28 mouse cellular contexts compared by ENCODE assay signal in the genomic region with DNA sequence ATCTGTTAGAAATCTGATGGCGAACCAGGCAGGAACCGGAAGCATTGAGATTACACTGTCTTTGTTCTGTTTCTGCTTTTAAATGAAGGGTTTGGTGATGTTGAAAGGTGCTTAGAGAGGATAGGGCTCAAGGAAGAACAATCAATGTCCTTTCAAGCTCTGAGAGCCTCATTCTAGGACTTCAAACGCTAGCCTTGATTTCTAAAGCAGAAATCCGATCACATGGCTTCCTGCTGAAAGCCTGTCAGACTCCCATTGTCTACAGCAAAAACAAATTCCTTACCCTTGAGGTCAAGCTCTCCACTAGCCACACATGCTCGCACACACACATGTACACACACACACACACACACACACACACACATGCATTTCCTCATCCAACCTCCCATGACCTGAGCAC.
A peak's percentile ranks its signal among the peaks of the same experiment; 100 is the strongest.
DNase-seq lines count a peak whose midpoint lies in the region; ATAC-seq and TF ChIP-seq lines count a peak whose summit lies in the region.
"Had no signal": no experiment of that assay in that cellular context is flagged by ENCODE, and none has a peak within 500 bp of the region (broad histone marks: within the 10 kb centered on the region; RNA-seq: fewer than 3 reads in every experiment).

No protein-coding gene starts in this region.

- H3K4me3 ChIP-seq in gastrocnemius, adult 2 months: no peak overlapping the region
- no peak overlapping the region for H3K4me3 ChIP-seq in hindbrain, embryonic 10.5 days
- no peak overlapping the region for H3K4me3 ChIP-seq in hindbrain, embryonic 11.5 days (ENCODE audit: low read depth, low read length)
- H3K4me3 ChIP-seq in embryonic facial prominence, embryonic 10.5 days: no peak overlapping the region
- H3K4me3 ChIP-seq: embryonic facial prominence, embryonic 15.5 days; forebrain, embryonic 12.5 days; liver, embryonic 12.5 days had no signal

- intact Hi-C loops in gastrocnemius, adult 2 months (cut with DNase I): no loop called here
- intact Hi-C loops in gastrocnemius, postnatal 36 days (cut with DNase I): no loop called here

- H3K27me3 ChIP-seq in hindbrain, embryonic 10.5 days (ENCODE audit: insufficient read depth, poor library complexity, severe bottlenecking): no peaks in the 10 kb centered on the region
- H3K27me3 ChIP-seq in hindbrain, embryonic 11.5 days (ENCODE audit: control insufficient read depth, insufficient read depth, low read length): no peaks in the 10 kb centered on the region
- no peaks in the 10 kb centered on the region for H3K27me3 ChIP-seq in embryonic facial prominence, embryonic 10.5 days (replicated peaks; ENCODE audit: low read depth, poor library complexity, severe bottlenecking)
- H3K27me3 ChIP-seq: embryonic facial prominence, embryonic 15.5 days; forebrain, embryonic 12.5 days; liver, embryonic 12.5 days; Patski had no signal

- no peak overlapping the region for H3K9ac ChIP-seq in hindbrain, embryonic 11.5 days (ENCODE audit: low read depth, low read length)
- H3K9ac ChIP-seq: embryonic facial prominence, embryonic 15.5 days; forebrain, embryonic 12.5 days; liver, embryonic 12.5 days; liver, postnatal 0 days had no signal

- H3K4me1 ChIP-seq in hindbrain, embryonic 10.5 days (replicated peaks): peaks cover 11% of the 10 kb centered on the region
- no peaks in the 10 kb centered on the region for H3K4me1 ChIP-seq in hindbrain, embryonic 11.5 days (replicated peaks; ENCODE audit: control insufficient read depth, insufficient read depth, low read length)
- peaks cover 7% of the 10 kb centered on the region for H3K4me1 ChIP-seq in embryonic facial prominence, embryonic 10.5 days
- H3K4me1 ChIP-seq: embryonic facial prominence, embryonic 15.5 days; forebrain, embryonic 12.5 days; liver, embryonic 12.5 days had no signal

- no peak overlapping the region for H3K4me2 ChIP-seq in hindbrain, embryonic 11.5 days (replicated peaks; ENCODE audit: low read depth, low read length)
- H3K4me2 ChIP-seq: embryonic facial prominence, embryonic 15.5 days; forebrain, embryonic 12.5 days; liver, embryonic 12.5 days had no signal

- peak overlapping the region; percentile 70 for H3K27ac ChIP-seq in gastrocnemius, adult 2 months
- H3K27ac ChIP-seq in hindbrain, embryonic 10.5 days: no peak overlapping the region
- H3K27ac ChIP-seq in hindbrain, embryonic 11.5 days (ENCODE audit: low read depth, low read length): no peak overlapping the region
- H3K27ac ChIP-seq in embryonic facial prominence, embryonic 10.5 days (replicated peaks): peak overlapping the region; percentile 30; the same call in 1 of the 2 replicates
- H3K27ac ChIP-seq: embryonic facial prominence, embryonic 15.5 days; forebrain, embryonic 12.5 days; liver, embryonic 12.5 days; stomach, postnatal 0 days had no signal

- no peaks in the 10 kb centered on the region for H3K36me3 ChIP-seq in hindbrain, embryonic 10.5 days
- no peaks in the 10 kb centered on the region for H3K36me3 ChIP-seq in hindbrain, embryonic 11.5 days (ENCODE audit: control insufficient read depth, insufficient read depth, low read length)
- no peaks in the 10 kb centered on the region for H3K36me3 ChIP-seq in embryonic facial prominence, embryonic 10.5 days (replicated peaks)
- H3K36me3 ChIP-seq: embryonic facial prominence, embryonic 15.5 days; forebrain, embryonic 12.5 days; liver, embryonic 12.5 days had no signal

- 34% methylated on average over 5 of the region's 5 CpGs for WGBS in hindbrain, embryonic 10.5 days
- WGBS in hindbrain, embryonic 11.5 days: 16% methylated on average over 5 of the region's 5 CpGs
- WGBS in embryonic facial prominence, embryonic 10.5 days: 46% methylated on average over 5 of the region's 5 CpGs

- TF ChIP-seq CTCF in gastrocnemius, adult 2 months (IDR thresholded peaks at IDR 0.05): no peak

- DNase-seq in gastrocnemius, adult 2 months: no peak
- DNase-seq in gastrocnemius, postnatal 36 days: no peak
- DNase-seq in hindbrain, embryonic 10.5 days (ENCODE audit: low spot score): peak; percentile 16
- DNase-seq in hindbrain, embryonic 11.5 days (ENCODE audit: low spot score): no peak
- peak; percentile 49 for DNase-seq in ZHBTc4 (ENCODE audit: low read depth, low spot score)
- no peak for DNase-seq in embryonic facial prominence, embryonic 10.5 days (ENCODE audit: low spot score)
- no peak for DNase-seq in kidney, adult 8-10 months
- DNase-seq: adrenal gland, adult 2 months; adrenal gland, postnatal 36 days; cerebellum, adult 8-10 months; cerebellum, postnatal 25 days; gastrocnemius, postnatal 14 days; kidney, adult 18-20 months; kidney, postnatal 36 days; layer of hippocampus, postnatal 36 days; left cerebral cortex, postnatal 4 days; liver, postnatal 0 days; lung, postnatal 36 days; right cerebral cortex, adult 18-20 months; thymus, adult 2 months; thymus, postnatal 36 days had no signal

- H3K9me3 ChIP-seq in hindbrain, embryonic 10.5 days: no peaks in the 10 kb centered on the region
- no peaks in the 10 kb centered on the region for H3K9me3 ChIP-seq in hindbrain, embryonic 11.5 days (ENCODE audit: control insufficient read depth, low read length)
- H3K9me3 ChIP-seq in embryonic facial prominence, embryonic 10.5 days: no peaks in the 10 kb centered on the region
- H3K9me3 ChIP-seq: embryonic facial prominence, embryonic 15.5 days; forebrain, embryonic 12.5 days; liver, embryonic 12.5 days had no signal

- ATAC-seq in hindbrain, embryonic 11.5 days (ENCODE audit: low FRiP score): no peak
- ATAC-seq: hindbrain, embryonic 16.5 days; liver, embryonic 12.5 days; liver, postnatal 0 days; midbrain, embryonic 16.5 days; Patski had no signal

Comparison
In these comparisons a context has a peak if more than half of its experiments do, and no peak if none do; other contexts are left out.
1. DNase-seq: peak in hindbrain, embryonic 10.5 days (single experiment) and ZHBTc4 (single experiment); none in gastrocnemius, adult 2 months (single experiment), gastrocnemius, postnatal 36 days (0 of 2), hindbrain, embryonic 11.5 days (single experiment), embryonic facial prominence, embryonic 10.5 days (single experiment) and kidney, adult 8-10 months (0 of 2).
2. H3K27ac ChIP-seq: peak in gastrocnemius, adult 2 months (single experiment) and embryonic facial prominence, embryonic 10.5 days (single experiment); none in hindbrain, embryonic 10.5 days (single experiment) and hindbrain, embryonic 11.5 days (single experiment).